Mouse (Mus musculus) small intestine, adult 2 months (tissue): ENCODE measurements around the gene 1700016D06Rik. TPM values are rescaled to one million over a fixed set of nuclear protein-coding genes. Genes with fewer than 3 reads are reported as not detected.

Experiments used
- H3K27ac ChIP-seq: fragments of 200-500 bp; 2 replicates; pipeline ENCODE4 v1.5.1; 2012; ENCODE audit warnings: low read depth, low read length, control low read depth, inconsistent platforms; ENCODE audit not compliant: insufficient read depth
- H3K27me3 ChIP-seq: fragments of 200-500 bp; 2 replicates; pipeline ENCODE4 v1.6.1; 2012; ENCODE audit warnings: mild to moderate bottlenecking, moderate library complexity, low read length, inconsistent platforms; ENCODE audit not compliant: control insufficient read depth, insufficient read depth
- H3K36me3 ChIP-seq: fragments of 200-500 bp; 2 replicates; pipeline ENCODE4 v1.6.1; 2012; ENCODE audit warnings: mild to moderate bottlenecking, low read length, control low read depth, inconsistent platforms; ENCODE audit not compliant: control insufficient read depth, insufficient read depth
- H3K4me1 ChIP-seq: fragments of 200-500 bp; 2 replicates; pipeline ENCODE4 v1.6.1; 2012; ENCODE audit warnings: low read length, inconsistent platforms, mixed read lengths; ENCODE audit not compliant: control insufficient read depth, insufficient read depth, insufficient read length
- H3K4me3 ChIP-seq: fragments of 200-500 bp; 2 replicates; pipeline ENCODE4 v1.5.1; 2012; ENCODE audit warnings: low read depth, mild to moderate bottlenecking, control low read depth, inconsistent platforms, low read length, moderate library complexity
- CTCF ChIP-seq: fragments of 200-500 bp; IDR thresholded peaks from 2 replicates; pipeline ENCODE4 v1.5.1; 2012; ENCODE audit warnings: low read depth, mild to moderate bottlenecking, control low read depth, inconsistent platforms, low read length, moderate library complexity, mixed read lengths; ENCODE audit not compliant: insufficient replicate concordance, insufficient read length; ENCODE audit errors: extremely low read depth
- POLR2A ChIP-seq: fragments of 200-500 bp; IDR thresholded peaks from 2 replicates; pipeline ENCODE4 v1.6.1; 2012; ENCODE audit warnings: low read depth, mild to moderate bottlenecking, control low read depth, inconsistent platforms, low read length, moderate library complexity
- WGBS: fragments of 180-500 bp; shearing (Covaris S2); methylation state at CpG from one replicate; pipeline ENCODE4 v1.1.7; 2018; 5-methylcytosine and 5-hydroxymethylcytosine counted together
- polyA plus RNA-seq: library from polyadenylated mRNA; depleted of rRNA; stranded (reverse); fragments of >200 nt; gene quantifications from 2 replicates; pipeline ENCODE4 v1.2.3, GENCODE M21; 2012

1700016D06Rik gene
- polyA plus RNA-seq, 1 experiment: not detected

DNA sequence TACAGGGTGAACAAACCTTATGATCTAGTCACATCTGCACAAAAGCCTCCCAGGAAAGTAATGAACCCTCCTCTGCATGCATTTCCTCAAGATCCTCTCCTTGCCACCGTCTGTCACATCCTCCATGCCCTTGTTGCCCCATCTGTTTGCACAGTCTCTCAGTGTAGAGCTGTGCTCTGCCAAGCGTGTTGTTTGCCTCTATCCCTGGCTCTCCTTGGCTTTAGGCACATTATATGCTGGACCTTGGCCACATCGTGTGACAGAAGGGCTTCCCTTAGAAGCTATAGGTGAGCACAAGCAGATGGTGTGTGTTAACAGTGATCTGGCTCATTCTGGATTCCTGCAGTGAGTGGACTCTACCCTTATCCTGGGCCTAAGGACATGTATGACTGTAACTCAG lies 38.9 kb downstream of the 1700016D06Rik start:
- no peaks in the 10 kb centered on the region for H3K27me3 ChIP-seq
- no peaks in the 10 kb centered on the region for H3K36me3 ChIP-seq
- no peak for TF ChIP-seq CTCF
- TF ChIP-seq POLR2A: no peak
- 54% methylated on average over 3 of the region's 3 CpGs for WGBS
- no peaks in the 10 kb centered on the region for H3K4me1 ChIP-seq
- H3K27ac ChIP-seq: no peak overlapping the region
- H3K4me3 ChIP-seq: no peak overlapping the region

DNA sequence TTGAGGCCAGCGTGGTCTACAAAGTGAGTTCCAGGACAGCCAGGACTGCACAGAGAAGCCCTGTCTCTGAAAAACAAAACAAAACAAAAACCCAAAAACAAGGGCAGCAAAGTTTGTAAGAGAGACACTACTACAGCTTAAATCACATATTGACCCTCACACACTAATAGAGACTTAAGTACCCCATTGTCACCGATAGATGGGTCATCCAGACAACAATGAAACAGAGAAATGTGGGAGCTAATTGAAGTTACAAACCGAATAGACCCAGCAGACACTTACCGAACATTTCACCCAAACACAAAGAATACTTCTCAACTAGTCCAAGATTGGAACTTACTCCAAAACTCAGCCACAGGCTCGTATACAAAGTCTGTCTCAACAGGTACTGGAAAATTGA lies 50.8 kb downstream of the 1700016D06Rik start:
- Histone ChIP-seq H3K36me3 (no peaks in the 10 kb centered on the region), H3K4me3 (no peak overlapping the region), H3K4me1 (no peaks in the 10 kb centered on the region), H3K27ac (no peak overlapping the region), H3K27me3 (no peaks in the 10 kb centered on the region)
- WGBS: 88% methylated on average over 5 of the region's 5 CpGs
- TF ChIP-seq POLR2A (no peak), CTCF (no peak)

GRCm38 (mm10) chr8:11643123-11643522 lies 57.7 kb downstream of the 1700016D06Rik start:
- WGBS: 23% methylated on average over 2 of the region's 2 CpGs
- no peak overlapping the region for H3K4me3 ChIP-seq
- H3K4me1 ChIP-seq: no peaks in the 10 kb centered on the region
- no peaks in the 10 kb centered on the region for H3K36me3 ChIP-seq
- no peaks in the 10 kb centered on the region for H3K27me3 ChIP-seq
- TF ChIP-seq POLR2A: no peak
- TF ChIP-seq CTCF: no peak
- no peak overlapping the region for H3K27ac ChIP-seq

DNA sequence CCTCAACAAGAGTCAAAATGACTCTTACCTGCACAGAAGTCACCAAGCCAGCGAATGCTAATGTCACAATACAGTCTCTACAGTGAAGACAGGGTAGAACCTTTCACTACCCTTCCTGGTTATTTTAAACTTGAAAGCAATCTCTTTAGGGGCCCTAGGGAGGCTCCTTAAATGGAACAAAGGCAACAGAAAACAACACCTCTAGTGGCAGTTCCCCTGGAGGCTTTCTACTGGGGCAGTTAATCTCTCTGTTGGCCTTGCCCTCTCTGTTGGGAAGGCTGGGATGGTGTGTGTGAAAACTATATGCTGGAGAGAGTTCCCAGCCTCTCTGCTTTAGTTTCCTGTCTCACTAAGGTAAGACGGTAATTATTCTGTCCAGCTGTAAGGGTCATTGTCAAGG lies 60.3 kb downstream of the 1700016D06Rik start:
- WGBS: 81% methylated on average over 2 of the region's 2 CpGs
- Histone ChIP-seq H3K4me1 (peaks cover 2% of the 10 kb centered on the region; the same call in 1 of the 2 replicates), H3K4me3 (no peak overlapping the region), H3K27ac (no peak overlapping the region), H3K36me3 (no peaks in the 10 kb centered on the region), H3K27me3 (no peaks in the 10 kb centered on the region)
- TF ChIP-seq POLR2A (no peak), CTCF (no peak)

- no peak overlapping the region for H3K4me3 ChIP-seq
- no peak for TF ChIP-seq POLR2A
- TF ChIP-seq CTCF: no peak
These were observed 63.3 kb downstream of the 1700016D06Rik start for GRCm38 (mm10) chr8:11637531-11637930.

DNA sequence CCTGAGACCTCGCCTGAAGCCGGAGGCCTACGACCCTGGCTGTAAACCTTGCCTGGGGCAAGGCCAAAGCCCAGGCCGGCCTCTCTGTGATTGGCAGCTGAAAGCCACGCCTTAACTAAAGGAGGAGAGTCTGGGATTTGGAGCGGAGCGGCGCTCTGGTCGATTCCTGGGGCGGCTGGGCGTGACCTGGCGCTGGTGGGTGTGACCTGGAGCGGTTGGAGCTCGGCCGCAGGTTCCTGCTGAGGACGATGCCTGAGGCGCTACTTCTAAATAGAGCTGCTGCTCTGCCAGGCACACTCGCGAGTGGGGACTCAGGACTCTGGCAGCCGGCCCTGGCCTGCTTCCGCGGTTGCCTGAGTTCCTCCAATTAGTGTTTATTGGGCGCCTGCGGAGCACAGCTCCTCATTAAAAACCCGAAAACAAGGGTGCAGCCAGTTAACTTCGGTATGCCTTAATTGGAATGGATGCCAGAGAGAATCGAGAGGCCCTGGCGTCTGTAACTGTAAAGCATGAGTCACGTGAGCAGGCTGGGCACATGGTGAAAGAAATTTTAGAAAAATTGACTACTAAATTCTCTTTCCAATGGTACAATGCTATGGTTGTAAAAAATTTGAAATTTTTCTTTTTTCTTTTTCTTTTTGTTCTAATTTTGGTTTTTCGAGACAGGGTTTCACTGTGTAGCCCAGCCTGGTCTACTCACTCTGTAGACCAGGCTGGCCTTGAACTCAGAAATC lies 64.4 kb downstream of the 1700016D06Rik start:
- Histone ChIP-seq H3K27ac (peak overlapping the region; percentile 70), H3K4me3 (peak overlapping the region; percentile 82), H3K4me1 (peaks cover 4% of the 10 kb centered on the region), H3K27me3 (no peaks in the 10 kb centered on the region), H3K36me3 (peaks cover 1% of the 10 kb centered on the region; the same call in 1 of the 2 replicates)
- WGBS: 4% methylated on average over 30 of the region's 30 CpGs
- no peak for TF ChIP-seq CTCF
- no peak for TF ChIP-seq POLR2A

More at GRCm38 (mm10) chr8:11637531-11637930, 63.3 kb downstream of the 1700016D06Rik start:
- Histone ChIP-seq H3K27ac (no peak overlapping the region), H3K36me3 (no peaks in the 10 kb centered on the region), H3K27me3 (no peaks in the 10 kb centered on the region), H3K4me1 (peaks cover 4% of the 10 kb centered on the region)
- 95% methylated on average over 7 of the region's 7 CpGs for WGBS

DNA sequence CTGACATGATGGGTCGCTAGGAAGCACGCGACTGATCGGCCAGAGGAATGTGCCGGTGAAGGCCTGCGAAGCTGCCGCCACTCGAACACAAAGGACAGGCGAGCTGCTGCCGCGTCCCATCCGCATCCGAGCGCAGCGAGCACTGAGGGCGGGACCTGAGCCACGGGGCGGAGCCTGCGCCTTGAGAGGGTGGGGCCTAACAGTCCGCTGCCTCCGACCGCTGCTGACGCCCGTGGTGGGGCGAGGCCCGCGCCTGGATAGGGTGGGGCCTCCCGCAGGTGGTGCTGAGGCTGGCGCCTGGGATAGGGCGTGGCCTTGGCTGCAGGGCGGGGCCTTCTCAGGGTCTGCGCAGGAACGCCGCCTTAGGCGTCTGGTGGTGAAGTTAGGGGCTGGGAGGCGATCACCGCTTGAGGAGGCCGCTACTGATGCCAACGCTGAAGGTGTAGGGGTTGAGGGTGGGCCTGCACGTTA lies 65.2 kb downstream of the 1700016D06Rik start, which contains the start of gene Ankrd10:
TSS of gene Ankrd10 (minus strand) at position 147 of the 471 bp plus-strand sequence.
- WGBS: under 1% methylated on average over 40 of the region's 40 CpGs
- TF ChIP-seq POLR2A (peak; percentile 79; the same call in 1 of the 2 replicates), CTCF (no peak)
- Histone ChIP-seq H3K27me3 (no peaks in the 10 kb centered on the region), H3K4me3 (peak within 1 kb of the TSS; percentile 82), H3K36me3 (peaks cover 6% of the 10 kb centered on the region; the same call in 1 of the 2 replicates), H3K4me1 (peaks cover 4% of the 10 kb centered on the region), H3K27ac (peak within 1 kb of the TSS; percentile 88)
